Mouse (Mus musculus) macrophage (primary cell): ENCODE data around the gene 1700013G24Rik. TPM values are rescaled to one million over a fixed set of nuclear protein-coding genes. Genes with fewer than 3 reads are reported as not detected.
"Not testable (repeated sequence)": the region's sequence is repeated elsewhere in the genome, so short reads cannot be mapped to it uniquely, and the experiment has no call there.

Experiments
- H3K27ac ChIP-seq: fragments of 350-480 bp; formaldehyde crosslinking; 2 replicates; pipeline ENCODE4 v1.9.0; 2021
- H3K36me3 ChIP-seq: fragments of 350-480 bp; formaldehyde crosslinking; 2 replicates; pipeline ENCODE4 v1.9.0; 2021; ENCODE audit errors: inconsistent target
- H3K4me3 ChIP-seq: fragments of 350-480 bp; formaldehyde crosslinking; 2 replicates; pipeline ENCODE4 v1.9.0; 2021; ENCODE audit errors: inconsistent target
- H3K79me2 ChIP-seq: fragments of 350-480 bp; formaldehyde crosslinking; 2 replicates; pipeline ENCODE4 v1.9.0; 2021; ENCODE audit errors: inconsistent target
- WGBS: methylation state at CpG from one replicate; pipeline ENCODE4 v1.1.7; 2026; ENCODE audit warnings: inconsistent platforms; ENCODE audit not compliant: missing documents; 5-methylcytosine and 5-hydroxymethylcytosine counted together
- polyA plus RNA-seq: library from polyadenylated mRNA; stranded (reverse); fragments of 250-400 nt; gene quantifications from 3 replicates; pipeline ENCODE4 v1.2.4, GENCODE M21; 2018; ENCODE audit warnings: inconsistent platforms
- total RNA-seq, 78 experiments: library from RNA; depleted of rRNA; stranded (reverse); fragments of 250-400 nt; gene quantifications; 1 replicate in 9 of 78; 2 replicates in 24 of 78; 3 replicates in 43 of 78; 4 replicates in 2 of 78; pipeline ENCODE4 v1.2.4; 2018; ENCODE audit warnings: inconsistent platforms in 56 of 78

Gene 1700013G24Rik
- not detected for total RNA-seq (2018; cell fraction: chromatin; rRNA removed)
- total RNA-seq (2018; cell fraction: cytosol; rRNA removed) = not detected
- total RNA-seq (2018; cell fraction: nucleus; rRNA removed) = not detected
- not detected in 3 replicates for polyA plus RNA-seq

DNA sequence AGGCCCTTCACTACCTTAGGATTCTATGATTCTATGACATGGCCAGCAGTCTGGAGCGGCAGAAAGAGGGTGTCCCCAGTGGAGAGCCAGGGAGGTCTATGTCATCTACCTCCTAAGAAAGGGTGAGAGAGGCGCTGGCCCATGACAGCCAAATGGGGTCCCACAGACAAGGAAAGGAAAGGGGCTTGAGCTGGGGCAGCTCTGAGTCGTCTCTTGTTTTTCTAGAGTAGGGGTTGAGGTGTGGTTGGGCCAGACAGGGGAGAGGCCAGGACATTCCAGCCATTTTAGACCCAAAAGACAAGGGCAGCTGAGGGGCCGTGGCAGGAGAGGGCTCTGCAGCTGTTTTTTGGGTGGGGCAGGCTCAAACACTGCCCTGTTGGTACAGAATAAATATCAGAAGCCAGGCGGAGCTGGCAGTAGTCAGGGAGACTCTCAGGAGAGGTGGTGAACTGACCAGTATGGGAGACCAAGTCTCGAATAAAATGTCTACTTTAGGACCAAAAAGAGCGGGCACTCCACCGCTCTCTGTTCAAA, at the start of gene 1700013G24Rik:
TSS of gene 1700013G24Rik (plus strand) at position 51 of the 534 bp plus-strand sequence.
- H3K79me2 ChIP-seq = no peaks in the 10 kb centered on the region
- no peak within 1 kb of the TSS for H3K4me3 ChIP-seq
- 94% methylated on average over 8 of the region's 8 CpGs for WGBS
- H3K36me3 ChIP-seq = no peaks in the 10 kb centered on the region
- H3K27ac ChIP-seq = no peak within 1 kb of the TSS

- WGBS = 91% methylated on average over 3 of the region's 3 CpGs
- no peaks in the 10 kb centered on the region for H3K79me2 ChIP-seq
- H3K36me3 ChIP-seq = no peaks in the 10 kb centered on the region
- no peak overlapping the region for H3K27ac ChIP-seq
- no peak overlapping the region for H3K4me3 ChIP-seq
These were observed 47.5 kb upstream of the 1700013G24Rik start for GRCm38 (mm10) chr4:137405571-137405970.

DNA sequence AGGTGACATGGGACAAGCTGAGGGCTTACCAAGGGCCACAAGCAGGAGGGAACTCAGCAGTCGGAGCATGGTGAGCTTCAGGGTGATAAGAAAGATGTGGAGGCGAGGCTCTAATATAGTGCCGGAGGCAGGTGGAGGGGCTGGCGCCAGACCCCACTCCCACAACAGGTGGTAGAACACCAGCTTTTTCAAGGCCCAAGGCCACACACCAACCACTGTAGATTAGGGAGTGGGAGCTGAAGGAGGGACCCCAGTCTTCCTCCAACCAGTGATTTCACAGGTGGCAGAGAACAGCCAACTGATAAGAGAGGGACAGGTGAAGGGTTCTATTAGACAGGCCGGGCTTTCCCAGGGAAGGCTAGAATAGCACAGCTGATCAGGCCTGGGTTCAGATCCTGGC, 43.4 kb upstream of the 1700013G24Rik start, which contains the start of gene Cela3a:
TSS of gene Cela3a (minus strand) at position 101 of the 400 bp plus-strand sequence.
- Histone ChIP-seq H3K79me2 (no peaks in the 10 kb centered on the region), H3K4me3 (no peak within 1 kb of the TSS), H3K36me3 (no peaks in the 10 kb centered on the region), H3K27ac (no peak within 1 kb of the TSS)
- 92% methylated on average over 3 of the region's 5 CpGs for WGBS

- not testable (repeated sequence) for H3K27ac ChIP-seq, H3K4me3 ChIP-seq, H3K36me3 ChIP-seq, H3K79me2 ChIP-seq
- WGBS = 93% methylated on average over 6 of the region's 7 CpGs
These were observed 40.8 kb upstream of the 1700013G24Rik start for GRCm38 (mm10) chr4:137412185-137412709.

GRCm38 (mm10) chr4:137414936-137415335, 38.1 kb upstream of the 1700013G24Rik start:
- no peak overlapping the region for H3K4me3 ChIP-seq
- no peaks in the 10 kb centered on the region for H3K79me2 ChIP-seq
- H3K36me3 ChIP-seq = no peaks in the 10 kb centered on the region
- H3K27ac ChIP-seq = no peak overlapping the region
- 57% methylated on average over 1 of the region's 1 CpGs for WGBS

GRCm38 (mm10) chr4:137417712-137418564, 35.1 kb upstream of the 1700013G24Rik start:
- 78% methylated on average over 11 of the region's 11 CpGs for WGBS
- no peaks in the 10 kb centered on the region for H3K79me2 ChIP-seq
- no peaks in the 10 kb centered on the region for H3K36me3 ChIP-seq
- H3K4me3 ChIP-seq = no peak overlapping the region
- no peak overlapping the region for H3K27ac ChIP-seq

DNA sequence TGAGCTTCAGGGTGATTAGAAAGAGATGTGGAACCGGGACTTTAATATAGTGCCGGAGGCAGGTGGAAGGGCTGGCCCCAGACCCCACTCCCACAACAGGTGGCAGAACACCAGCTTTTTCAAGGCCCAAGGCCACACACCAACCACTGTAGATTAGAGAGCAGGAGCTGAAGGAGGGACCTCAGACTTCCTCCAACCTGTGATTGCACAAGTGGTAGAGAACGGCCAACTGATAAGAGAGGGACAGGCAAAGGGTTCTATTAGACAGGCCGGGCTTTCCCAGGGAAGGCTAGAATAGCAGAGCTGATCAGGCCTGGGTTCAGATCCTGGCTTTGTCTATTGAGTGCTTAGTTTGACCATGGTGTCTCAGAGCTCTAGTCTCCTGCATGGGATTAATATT, 22.6 kb upstream of the 1700013G24Rik start, which contains the start of gene Cela3b:
TSS of gene Cela3b (minus strand) at position 39 of the 400 bp plus-strand sequence.
- H3K4me3 ChIP-seq = no peak within 1 kb of the TSS
- no peak within 1 kb of the TSS for H3K27ac ChIP-seq
- no peaks in the 10 kb centered on the region for H3K79me2 ChIP-seq
- WGBS = 74% methylated on average over 4 of the region's 4 CpGs
- H3K36me3 ChIP-seq = no peaks in the 10 kb centered on the region

- not testable (repeated sequence) for H3K4me3 ChIP-seq, H3K36me3 ChIP-seq, H3K79me2 ChIP-seq, H3K27ac ChIP-seq
- 79% methylated on average over 9 of the region's 10 CpGs for WGBS
These were observed 20.2 kb upstream of the 1700013G24Rik start for GRCm38 (mm10) chr4:137432700-137433550.

- Histone ChIP-seq H3K79me2 (no peaks in the 10 kb centered on the region), H3K4me3 (no peak overlapping the region), H3K27ac (no peak overlapping the region), H3K36me3 (no peaks in the 10 kb centered on the region)
- 91% methylated on average over 8 of the region's 8 CpGs for WGBS
These were observed 16.0 kb upstream of the 1700013G24Rik start for GRCm38 (mm10) chr4:137436979-137437669.

GRCm38 (mm10) chr4:137438842-137439241, 14.2 kb upstream of the 1700013G24Rik start:
- WGBS = 81% methylated on average over 8 of the region's 8 CpGs
- Histone ChIP-seq H3K4me3 (no peak overlapping the region), H3K79me2 (no peaks in the 10 kb centered on the region), H3K36me3 (no peaks in the 10 kb centered on the region), H3K27ac (no peak overlapping the region)

DNA sequence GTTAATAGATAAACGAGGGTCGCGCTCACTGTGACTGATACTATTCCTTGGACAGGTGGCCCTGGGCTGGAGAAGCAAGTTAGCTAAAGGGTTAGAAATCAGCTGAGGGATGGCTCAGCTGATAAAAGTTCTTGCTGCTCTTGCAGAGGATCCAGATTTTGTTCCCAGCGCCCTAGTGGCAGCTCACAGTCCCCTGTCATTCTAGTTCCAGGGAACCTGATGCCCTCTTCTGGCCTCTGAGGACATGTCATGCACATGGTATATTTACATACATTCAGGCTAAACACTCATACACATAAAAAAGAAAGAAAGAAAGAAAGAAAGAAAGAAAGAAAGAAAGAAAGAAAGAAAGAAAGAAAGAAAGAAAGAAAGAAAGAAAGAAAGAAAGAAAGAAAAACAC, 11.8 kb upstream of the 1700013G24Rik start:
- Histone ChIP-seq H3K36me3 (no peaks in the 10 kb centered on the region), H3K27ac (no peak overlapping the region), H3K4me3 (no peak overlapping the region), H3K79me2 (no peaks in the 10 kb centered on the region)
- WGBS = 93% methylated on average over 4 of the region's 4 CpGs

GRCm38 (mm10) chr4:137443625-137444024, 9.5 kb upstream of the 1700013G24Rik start:
- H3K4me3 ChIP-seq = no peak overlapping the region
- H3K36me3 ChIP-seq = no peaks in the 10 kb centered on the region
- H3K79me2 ChIP-seq = no peaks in the 10 kb centered on the region
- no peak overlapping the region for H3K27ac ChIP-seq
- 45% methylated on average over 5 of the region's 5 CpGs for WGBS

GRCm38 (mm10) chr4:137445881-137446280, 7.2 kb upstream of the 1700013G24Rik start:
- H3K79me2 ChIP-seq = no peaks in the 10 kb centered on the region
- H3K36me3 ChIP-seq = no peaks in the 10 kb centered on the region
- WGBS = 81% methylated on average over 3 of the region's 4 CpGs
- no peak overlapping the region for H3K4me3 ChIP-seq
- no peak overlapping the region for H3K27ac ChIP-seq
